Mouse (Mus musculus): ENCODE measurements around the gene Cers6.

DNA sequence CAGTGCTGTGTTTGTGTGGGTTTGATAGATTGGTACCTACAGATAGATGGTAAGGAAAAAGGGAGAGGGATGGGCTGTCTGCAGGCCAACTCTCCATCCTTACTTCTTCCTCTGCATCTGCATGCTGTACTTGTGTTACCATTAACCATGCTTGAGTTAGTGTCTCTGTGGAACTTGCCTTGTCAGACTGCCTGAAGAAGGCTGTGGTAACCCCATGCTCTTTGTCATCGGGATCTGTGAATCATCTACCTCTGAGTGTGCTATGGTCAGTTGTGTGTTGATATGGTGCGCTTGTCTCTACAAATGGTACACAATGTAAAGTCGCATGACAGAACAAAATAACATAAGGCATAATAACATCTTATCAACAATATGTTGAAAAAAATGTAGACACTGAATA, 94.9 kb downstream of the Cers6 start:
- TF ChIP-seq POLR2A (IDR thresholded peaks at IDR 0.05; ENCODE audit: control insufficient read depth, extremely low read depth, insufficient read depth, low read length, poor library complexity) (no peak), CTCF (IDR thresholded peaks at IDR 0.05; ENCODE audit: borderline replicate concordance, control insufficient read depth, extremely low read depth, insufficient read depth, low read length, poor library complexity) (no peak)
